Mouse (Mus musculus): ENCODE measurements around the gene Rabac1.

DNA sequence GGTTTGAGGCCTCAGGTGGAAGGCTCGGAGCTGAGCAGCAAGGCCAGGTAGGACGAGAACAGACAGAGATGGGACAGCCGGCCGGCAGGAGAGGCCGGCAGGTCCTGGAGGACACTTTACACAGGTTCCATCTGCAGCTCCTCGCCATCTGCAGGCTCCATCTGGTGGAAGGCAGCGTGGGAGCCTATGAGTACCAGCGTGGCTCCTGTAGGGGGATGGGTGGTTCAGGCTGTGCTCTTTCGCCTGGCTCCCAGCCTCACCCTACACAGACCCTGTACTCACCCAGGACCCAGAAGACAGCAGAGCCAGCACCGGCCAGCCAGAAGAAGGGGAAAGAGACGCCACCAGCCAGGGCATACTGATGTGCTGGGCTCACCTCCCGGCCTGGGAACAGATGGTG, 2.7 kb downstream of the Rabac1 start:
- TF ChIP-seq CTCF (IDR thresholded peaks at IDR 0.05; ENCODE audit: low read depth, low read length) = no peak
- no peak for TF ChIP-seq POLR2A (IDR thresholded peaks at IDR 0.05; ENCODE audit: borderline replicate concordance, low read depth, low read length)

Data from bone marrow macrophage, adult 2 months (primary cell).